Mouse (Mus musculus) midbrain, embryonic 14.5 days (tissue): ENCODE data around the gene Slc38a2. TPM values are rescaled to one million over a fixed set of nuclear protein-coding genes. Genes with fewer than 3 reads are reported as not detected.

ENCODE experiments used
- ATAC-seq: fragments of 200-750 bp; cut with Nextera tagmentation; 2 replicates; pipeline ENCODE4 v1.8.0; 2017; ENCODE audit warnings: moderate number of reproducible peaks, moderate library complexity; ENCODE audit not compliant: low FRiP score, low TSS enrichment
- DNase-seq: peaks from one replicate; pipeline ENCODE4 v3.0.0-alpha.2; 2015
- H3K27ac ChIP-seq: fragments of 300-500 bp; sonication (generic); replicated peaks from 2 replicates; pipeline ENCODE4 v1.5.1; 2014; ENCODE audit warnings: mild to moderate bottlenecking, low read depth, low read length, moderate library complexity
- H3K27me3 ChIP-seq: fragments of 300-500 bp; sonication (generic); 2 replicates; pipeline ENCODE4 v1.6.1; 2014; ENCODE audit warnings: low read length, control low read depth, mixed read lengths; ENCODE audit not compliant: control insufficient read depth, insufficient read depth
- H3K36me3 ChIP-seq: fragments of 300-500 bp; sonication (generic); 2 replicates; pipeline ENCODE4 v1.6.1; 2014; ENCODE audit warnings: low read length, control low read depth; ENCODE audit not compliant: control insufficient read depth, insufficient read depth
- H3K4me1 ChIP-seq: fragments of 300-500 bp; sonication (generic); 2 replicates; pipeline ENCODE4 v1.6.1; 2014; ENCODE audit warnings: mild to moderate bottlenecking, antibody characterized with exemption, low read length, control low read depth; ENCODE audit not compliant: control insufficient read depth, insufficient read depth
- H3K4me2 ChIP-seq: fragments of 300-500 bp; sonication (generic); 2 replicates; pipeline ENCODE4 v1.6.1; 2014; ENCODE audit warnings: mild to moderate bottlenecking, low read length, moderate library complexity
- H3K4me3 ChIP-seq: fragments of 300-500 bp; sonication (generic); replicated peaks from 2 replicates; pipeline ENCODE4 v1.5.1; 2014; ENCODE audit warnings: low read depth, low read length
- H3K9ac ChIP-seq: fragments of 300-500 bp; sonication (generic); replicated peaks from 2 replicates; pipeline ENCODE4 v1.6.1; 2014; ENCODE audit warnings: mild to moderate bottlenecking, low read length, moderate library complexity
- H3K9me3 ChIP-seq: fragments of 300-500 bp; sonication (generic); 2 replicates; pipeline ENCODE4 v1.6.1; 2016; ENCODE audit warnings: low read length, control low read depth, mixed read lengths; ENCODE audit not compliant: control insufficient read depth
- WGBS: fragments of 180-500 bp; shearing (Covaris S2); extraction: QIAGEN DNeasy Blood & Tissue Kit; methylation state at CpG from one replicate; pipeline ENCODE4 v1.1.7; 2014; 5-methylcytosine and 5-hydroxymethylcytosine counted together
- polyA plus RNA-seq: library from polyadenylated mRNA; unstranded; fragments of >200 nt; fragmentation: Nextera tagmentation; extraction: Ambion mirVana; gene quantifications from 2 replicates; pipeline ENCODE4 v1.2.1, GENCODE M21; 2014

The Slc38a2 gene
- polyA plus RNA-seq, 1 experiment from 2014 or later, result 159 TPM

DNA sequence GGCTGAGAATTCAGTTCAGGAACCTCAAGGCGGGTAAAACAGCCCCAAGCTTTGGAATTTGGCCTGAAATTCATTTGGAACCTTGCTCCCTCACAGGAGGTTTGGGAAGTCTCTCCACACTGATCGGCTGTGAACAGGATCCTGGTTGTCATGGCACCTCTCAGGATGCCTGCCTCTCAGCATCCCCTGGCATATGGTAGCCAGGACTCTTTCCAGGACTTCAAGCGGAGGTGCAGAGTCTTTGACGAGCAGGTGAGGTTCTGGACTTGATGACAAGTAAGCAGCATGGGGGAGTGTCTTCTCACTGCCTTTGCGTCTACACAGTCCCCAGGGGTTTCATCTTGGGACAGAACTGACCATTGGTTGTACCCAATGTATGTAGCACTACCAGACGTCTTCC is 11.5 kb downstream of the Slc38a2 start:
- H3K9me3 ChIP-seq, result no peaks in the 10 kb centered on the region
- H3K4me1 ChIP-seq, result no peaks in the 10 kb centered on the region
- H3K9ac ChIP-seq, result no peak overlapping the region
- no peak overlapping the region for H3K4me3 ChIP-seq
- H3K36me3 ChIP-seq, result peaks cover 59% of the 10 kb centered on the region
- WGBS, result 86% methylated on average over 6 of the region's 6 CpGs
- H3K27me3 ChIP-seq, result no peaks in the 10 kb centered on the region
- no peak overlapping the region for H3K4me2 ChIP-seq
- ATAC-seq (no peak), DNase-seq (no peak)
- H3K27ac ChIP-seq, result no peak overlapping the region

DNA sequence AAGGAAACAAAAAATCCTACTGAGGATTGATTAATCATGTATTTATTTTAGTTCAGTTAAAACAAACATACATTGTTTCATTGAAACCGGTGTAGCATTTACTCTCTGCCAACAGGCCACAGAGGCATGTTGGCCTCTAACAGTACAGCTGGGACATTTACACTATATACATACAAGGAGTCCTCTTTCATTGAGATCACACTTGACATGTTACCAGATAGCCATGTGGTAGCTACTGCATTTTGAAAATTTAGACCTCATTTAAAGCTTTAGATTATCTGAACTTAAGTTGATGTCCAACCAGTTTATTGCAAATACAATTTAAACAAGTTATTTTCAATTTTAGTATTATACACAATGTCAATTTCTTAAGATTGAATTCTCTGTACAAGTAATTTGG is 12.2 kb downstream of the Slc38a2 start:
- H3K9ac ChIP-seq, result no peak overlapping the region
- H3K27me3 ChIP-seq, result no peaks in the 10 kb centered on the region
- no peak overlapping the region for H3K4me2 ChIP-seq
- no peak overlapping the region for H3K4me3 ChIP-seq
- no peaks in the 10 kb centered on the region for H3K4me1 ChIP-seq
- 70% methylated on average over 1 of the region's 1 CpGs for WGBS
- DNase-seq, result no peak
- H3K9me3 ChIP-seq, result no peaks in the 10 kb centered on the region
- no peak overlapping the region for H3K27ac ChIP-seq
- peaks cover 52% of the 10 kb centered on the region for H3K36me3 ChIP-seq
- no peak for ATAC-seq

DNA sequence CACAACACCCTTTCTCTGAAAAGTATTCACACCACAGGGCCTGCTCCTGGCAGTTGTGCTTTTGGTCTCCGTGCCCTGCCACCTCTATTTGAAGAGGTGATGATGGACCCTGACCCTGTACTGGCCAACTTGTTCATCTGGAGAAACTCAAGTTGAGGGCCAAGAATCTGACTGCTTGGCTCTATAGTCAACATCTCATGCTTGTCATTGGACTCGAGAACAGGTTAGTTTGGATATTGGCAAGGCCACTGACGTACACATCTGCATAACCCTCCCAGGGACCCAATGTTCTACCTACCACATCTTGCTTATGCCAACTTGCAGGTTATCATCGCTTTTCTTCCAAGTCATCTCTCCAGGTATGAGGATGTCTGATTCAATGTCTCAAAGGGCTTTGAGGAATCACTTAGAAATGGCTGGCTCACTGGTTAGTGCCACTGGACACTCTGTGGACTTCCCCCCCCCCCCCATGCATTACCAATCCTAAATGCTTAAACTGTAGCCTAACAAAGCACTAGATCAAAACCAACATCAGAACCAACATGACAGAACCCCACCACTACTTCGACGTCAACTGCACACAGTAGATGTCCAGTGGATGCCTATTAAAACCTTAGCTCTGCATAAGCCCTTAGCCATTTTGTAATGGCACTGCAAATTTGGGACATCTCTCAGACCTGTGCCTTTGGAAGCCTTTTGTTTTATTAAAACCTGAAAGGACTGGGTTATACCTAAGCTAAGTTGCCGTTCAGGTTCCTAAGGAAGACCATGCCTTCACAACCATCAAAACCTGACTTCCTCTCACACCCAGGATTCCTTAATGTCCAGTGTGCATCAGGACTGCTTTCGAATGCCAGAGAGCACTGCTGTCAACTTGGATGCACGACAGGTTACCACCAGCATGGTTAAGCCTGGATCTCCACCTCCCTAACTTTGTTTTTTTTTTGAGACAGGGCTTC is 13.1 kb downstream of the Slc38a2 start:
- WGBS, result 85% methylated on average over 9 of the region's 9 CpGs
- Histone ChIP-seq H3K9ac (no peak overlapping the region), H3K4me1 (no peaks in the 10 kb centered on the region), H3K27ac (no peak overlapping the region), H3K36me3 (peaks cover 43% of the 10 kb centered on the region), H3K4me2 (no peak overlapping the region), H3K4me3 (no peak overlapping the region), H3K9me3 (no peaks in the 10 kb centered on the region), H3K27me3 (no peaks in the 10 kb centered on the region)
- ATAC-seq (no peak), DNase-seq (no peak)

DNA sequence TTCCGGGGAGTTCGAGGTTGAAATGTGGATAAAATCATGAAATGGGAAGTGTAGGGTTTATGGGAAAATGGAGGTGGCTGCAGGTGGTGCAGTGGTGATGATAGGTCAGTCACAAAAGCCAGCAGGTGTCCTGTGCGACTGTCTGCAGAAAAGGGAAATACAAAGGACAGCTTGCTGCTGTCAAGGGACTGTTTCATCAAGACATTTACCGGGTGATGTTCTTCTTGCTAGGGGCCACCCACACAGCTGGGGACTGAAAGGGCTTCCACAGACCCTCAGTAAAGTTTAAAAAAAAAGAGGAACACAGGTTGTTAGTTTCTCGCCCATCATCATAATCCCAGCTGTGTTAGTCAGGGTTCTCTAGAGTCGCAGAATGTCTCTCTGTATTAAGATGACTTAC is 14.3 kb downstream of the Slc38a2 start:
- Histone ChIP-seq H3K4me3 (no peak overlapping the region), H3K4me2 (no peak overlapping the region), H3K9ac (no peak overlapping the region), H3K27me3 (no peaks in the 10 kb centered on the region), H3K9me3 (no peaks in the 10 kb centered on the region), H3K4me1 (no peaks in the 10 kb centered on the region), H3K27ac (no peak overlapping the region), H3K36me3 (peaks cover 31% of the 10 kb centered on the region)
- ATAC-seq, result no peak
- no peak for DNase-seq
- 65% methylated on average over 6 of the region's 6 CpGs for WGBS

DNA sequence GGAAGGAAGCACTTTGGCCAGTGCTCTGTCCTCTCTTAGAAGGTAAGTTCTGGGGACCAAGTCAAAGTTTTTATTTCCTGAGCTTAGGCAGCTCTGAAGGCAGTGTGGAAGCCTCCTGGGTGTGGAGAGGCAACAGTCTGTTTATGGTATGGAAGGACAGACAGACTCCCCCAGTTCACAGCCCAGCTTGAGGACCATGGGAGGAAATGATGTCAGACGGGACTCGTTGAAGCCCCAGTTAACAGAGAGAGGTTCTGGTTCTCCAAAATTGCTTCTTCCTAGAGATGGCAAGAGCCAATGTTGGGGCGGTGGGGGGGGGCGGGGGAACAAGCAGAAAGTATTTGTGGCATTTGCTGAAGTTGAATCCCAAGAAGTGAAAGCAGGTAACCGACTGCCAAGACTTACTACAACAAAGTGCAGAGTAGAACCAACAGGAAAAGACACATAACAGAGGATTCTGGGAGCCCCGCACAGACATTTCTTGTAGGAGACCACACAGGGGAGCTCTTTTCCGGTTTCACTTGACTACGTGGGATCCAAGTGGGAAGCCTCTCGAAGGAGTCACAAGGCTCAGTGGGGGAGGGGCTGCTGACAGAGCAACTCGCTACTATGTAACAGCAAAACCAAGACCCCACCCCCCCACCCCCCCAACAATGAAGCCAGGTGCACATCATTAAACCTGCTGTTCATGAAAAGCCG is 15.2 kb downstream of the Slc38a2 start:
- Histone ChIP-seq H3K9me3 (no peaks in the 10 kb centered on the region), H3K4me3 (no peak overlapping the region), H3K4me2 (no peak overlapping the region), H3K27ac (no peak overlapping the region), H3K9ac (no peak overlapping the region), H3K27me3 (no peaks in the 10 kb centered on the region), H3K36me3 (peaks cover 23% of the 10 kb centered on the region), H3K4me1 (no peaks in the 10 kb centered on the region)
- ATAC-seq (no peak), DNase-seq (peak; percentile 69)
- 47% methylated on average over 11 of the region's 11 CpGs for WGBS

DNA sequence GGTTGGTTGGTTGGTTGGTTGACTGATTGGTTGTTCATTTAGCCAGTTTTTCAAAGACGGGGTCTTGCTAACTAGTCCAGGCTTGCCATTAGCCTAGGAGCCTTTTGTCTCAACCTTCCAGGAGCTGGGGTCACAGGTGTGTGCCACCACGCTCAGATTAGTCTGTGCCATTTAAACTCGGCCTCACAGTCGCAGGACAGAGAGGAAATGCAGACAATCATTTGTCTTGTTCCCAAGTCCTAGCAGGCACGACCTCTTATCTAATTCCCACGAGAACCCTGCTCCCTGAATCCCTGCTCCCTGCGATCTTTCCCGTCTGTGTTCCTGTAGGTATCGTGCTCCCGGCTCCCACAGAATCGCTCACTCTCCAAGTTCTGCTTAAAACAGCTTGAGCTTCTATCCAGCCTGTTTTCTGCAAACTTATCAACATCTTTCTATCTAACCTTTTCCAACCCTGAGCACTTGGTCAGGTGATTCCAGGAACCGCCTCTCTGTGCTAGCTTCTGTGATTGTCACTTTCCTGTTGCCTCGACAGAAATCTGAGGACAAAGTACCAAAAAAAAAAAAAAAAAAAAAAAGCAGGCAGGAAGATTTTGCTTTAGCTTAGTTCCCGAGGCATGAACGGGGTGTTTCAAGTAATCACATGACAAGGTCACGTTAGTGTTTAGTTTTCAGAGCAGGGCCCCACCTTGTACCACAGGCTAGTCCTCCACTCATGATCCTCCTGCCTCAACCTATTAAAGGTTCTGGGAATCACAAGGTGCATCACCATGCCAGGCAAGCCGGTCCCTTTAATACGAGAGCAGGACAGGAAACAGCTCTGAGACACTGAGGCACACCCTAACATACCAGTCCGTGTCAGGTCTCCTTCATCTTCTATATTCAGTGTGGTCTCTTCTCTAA is 20.4 kb downstream of the Slc38a2 start:
- ATAC-seq, result no peak
- Histone ChIP-seq H3K9ac (no peak overlapping the region), H3K27ac (no peak overlapping the region), H3K4me2 (no peak overlapping the region), H3K4me1 (no peaks in the 10 kb centered on the region), H3K9me3 (no peaks in the 10 kb centered on the region), H3K4me3 (no peak overlapping the region), H3K36me3 (no peaks in the 10 kb centered on the region), H3K27me3 (no peaks in the 10 kb centered on the region)
- 77% methylated on average over 19 of the region's 19 CpGs for WGBS
- DNase-seq, result no peak

DNA sequence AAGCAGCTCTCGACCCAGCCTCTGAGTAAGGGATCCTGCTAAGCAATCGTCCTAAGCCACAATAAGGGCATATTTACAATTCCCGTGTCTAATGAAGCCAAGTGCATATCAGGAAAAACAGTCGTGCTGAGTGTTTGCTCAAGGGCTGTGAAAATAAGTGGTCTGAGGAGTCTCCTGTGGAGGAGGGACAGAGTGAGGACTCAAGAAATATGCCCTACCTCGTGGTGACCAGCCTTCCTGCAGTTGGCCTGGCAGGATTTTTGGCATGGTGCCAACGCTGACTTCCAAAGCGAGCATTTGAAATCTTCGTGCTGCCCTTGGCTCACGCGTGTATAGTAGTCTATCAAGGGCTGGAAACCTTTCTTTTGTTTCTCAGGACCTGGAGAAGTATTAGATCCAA is 23.0 kb downstream of the Slc38a2 start:
- no peak overlapping the region for H3K4me3 ChIP-seq
- H3K4me2 ChIP-seq, result no peak overlapping the region
- ATAC-seq (no peak), DNase-seq (peak; percentile 68)
- no peaks in the 10 kb centered on the region for H3K36me3 ChIP-seq
- no peak overlapping the region for H3K9ac ChIP-seq
- no peaks in the 10 kb centered on the region for H3K27me3 ChIP-seq
- no peaks in the 10 kb centered on the region for H3K4me1 ChIP-seq
- H3K27ac ChIP-seq, result no peak overlapping the region
- 52% methylated on average over 10 of the region's 10 CpGs for WGBS
- no peaks in the 10 kb centered on the region for H3K9me3 ChIP-seq

DNA sequence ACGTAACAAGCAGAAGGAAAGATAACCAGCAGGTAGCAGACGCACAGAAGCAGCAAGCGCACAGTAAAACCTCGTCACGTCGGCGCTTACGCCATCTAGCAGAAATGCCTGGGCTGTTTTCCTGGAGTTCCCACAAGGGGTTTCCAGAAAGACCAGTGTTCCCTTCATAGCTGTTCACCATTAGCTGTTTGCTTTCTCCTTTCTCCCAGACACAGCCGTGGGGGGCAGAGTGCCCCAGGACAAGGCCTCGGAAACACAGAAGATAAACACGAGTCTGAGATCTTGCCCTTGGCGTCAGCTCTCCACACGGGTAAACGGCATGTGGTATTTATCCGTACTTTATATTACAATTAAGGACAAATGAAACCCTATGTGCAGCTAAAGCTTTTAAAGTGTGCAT is 23.8 kb downstream of the Slc38a2 start:
- DNase-seq (no peak), ATAC-seq (no peak)
- H3K4me1 ChIP-seq, result no peaks in the 10 kb centered on the region
- 85% methylated on average over 15 of the region's 15 CpGs for whole genome bisulfite sequencing
- H3K27ac ChIP-seq, result no peak overlapping the region
- H3K9me3 ChIP-seq, result no peaks in the 10 kb centered on the region
- H3K4me3 ChIP-seq, result no peak overlapping the region
- no peak overlapping the region for H3K4me2 ChIP-seq
- H3K36me3 ChIP-seq, result no peaks in the 10 kb centered on the region
- no peak overlapping the region for H3K9ac ChIP-seq
- no peaks in the 10 kb centered on the region for H3K27me3 ChIP-seq
